ENCODE assay signal across 7 mouse cellular contexts in the genomic region with DNA sequence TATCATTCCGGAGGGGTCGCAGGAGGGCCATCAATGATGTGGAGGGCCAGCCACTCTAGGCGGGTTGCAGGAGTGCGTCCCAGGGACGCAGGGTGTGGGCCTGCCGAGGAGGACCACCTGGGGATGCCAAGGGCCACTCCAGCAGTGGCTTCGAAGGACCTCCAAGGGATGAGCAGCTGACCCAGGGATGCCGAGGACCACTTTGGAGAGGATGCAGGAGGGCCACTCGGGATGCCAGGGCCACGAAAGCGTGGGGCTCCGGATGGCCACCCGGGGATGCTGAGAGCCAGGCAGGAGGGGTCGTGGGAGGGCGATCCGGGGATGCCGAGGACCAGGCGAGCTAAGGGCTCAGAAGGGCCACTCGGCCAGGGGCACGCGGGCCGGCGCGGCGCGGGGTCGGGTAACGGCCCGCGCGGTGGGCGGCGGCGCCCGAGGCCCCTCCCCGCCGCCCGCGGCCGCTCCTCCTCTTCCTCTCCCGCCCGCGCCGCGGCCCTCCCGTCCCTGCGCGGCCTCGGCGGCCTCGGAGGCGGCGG. TPM values are rescaled to one million over a fixed set of nuclear protein-coding genes. Genes with fewer than 3 reads are reported as not detected.
DNase-seq lines count a peak whose midpoint lies in the region; ATAC-seq lines count a peak whose summit lies in the region.

Gene Mta1 (plus strand): TSS at position 530 of the 533 bp plus-strand sequence.

- peak; percentile 78 for DNase-seq in NIH3T3 (ENCODE audit: low read depth)
- DNase-seq in brain, embryonic 18.5 days (ENCODE audit: low read depth, low spot score) = peak; percentile 16
- peak; percentile 81 for DNase-seq in forebrain, embryonic 11.5 days (ENCODE audit: low spot score)
- peak; percentile 45 to 59 for DNase-seq in heart, postnatal 10 days
- no peak for DNase-seq in large intestine, adult 2 months (ENCODE audit: low read depth, low spot score)
- peak; percentile 72 for DNase-seq in retina, embryonic 14.5 days (ENCODE audit: low spot score)

- H3K4me1 ChIP-seq in forebrain, embryonic 11.5 days (replicated peaks; ENCODE audit: control insufficient read depth, insufficient read depth, low read length) = peaks cover 19% of the 10 kb centered on the region
- H3K4me1 ChIP-seq in lung, embryonic 16.5 days (replicated peaks; ENCODE audit: control insufficient read depth, insufficient read depth, low read length) = peaks cover 29% of the 10 kb centered on the region

- H3K4me2 ChIP-seq in forebrain, embryonic 11.5 days (ENCODE audit: low read depth, low read length, severe bottlenecking) = peak within 1 kb of the TSS; percentile 88
- H3K4me2 ChIP-seq in lung, embryonic 16.5 days (ENCODE audit: low read depth, low read length) = peak within 1 kb of the TSS; percentile 93

- H3K9me3 ChIP-seq in forebrain, embryonic 11.5 days (ENCODE audit: control insufficient read depth, low read length) = no peaks in the 10 kb centered on the region
- no peaks in the 10 kb centered on the region for H3K9me3 ChIP-seq in lung, embryonic 16.5 days (ENCODE audit: control insufficient read depth, low read length)

- peak within 1 kb of the TSS; percentile 93 for H3K4me3 ChIP-seq in forebrain, embryonic 11.5 days (ENCODE audit: low read depth, low read length)
- H3K4me3 ChIP-seq in lung, embryonic 16.5 days (ENCODE audit: low read length) = peak within 1 kb of the TSS; percentile 99

- peak within 1 kb of the TSS; percentile 98 for H3K9ac ChIP-seq in forebrain, embryonic 11.5 days (ENCODE audit: low read length)
- peak within 1 kb of the TSS; percentile 99 for H3K9ac ChIP-seq in lung, embryonic 16.5 days (ENCODE audit: low read length)

- ATAC-seq in forebrain, embryonic 11.5 days (replicated peaks; ENCODE audit: low FRiP score) = peak; percentile 81
- peak; percentile 83 for ATAC-seq in lung, embryonic 16.5 days (ENCODE audit: low read depth)

- no peaks in the 10 kb centered on the region for H3K36me3 ChIP-seq in forebrain, embryonic 11.5 days (ENCODE audit: control insufficient read depth, insufficient read depth, low read length)
- H3K36me3 ChIP-seq in lung, embryonic 16.5 days (ENCODE audit: control insufficient read depth, insufficient read depth, low read length) = no peaks in the 10 kb centered on the region

- intact Hi-C loops in heart, postnatal 10 days (cut with DNase I) = no loop called here

- peak within 1 kb of the TSS; percentile 78 for H3K27ac ChIP-seq in forebrain, embryonic 11.5 days (ENCODE audit: low read depth, low read length)
- H3K27ac ChIP-seq in lung, embryonic 16.5 days (ENCODE audit: low read length) = peak within 1 kb of the TSS; percentile 63

- 1% methylated on average over 30 of the region's 53 CpGs for WGBS in forebrain, embryonic 11.5 days
- 3% methylated on average over 35 of the region's 53 CpGs for WGBS in large intestine, adult 2 months
- 2% methylated on average over 18 of the region's 53 CpGs for WGBS in lung, embryonic 16.5 days

- H3K27me3 ChIP-seq in forebrain, embryonic 11.5 days (ENCODE audit: control insufficient read depth, insufficient read depth, low read length) = no peaks in the 10 kb centered on the region
- H3K27me3 ChIP-seq in lung, embryonic 16.5 days (ENCODE audit: control insufficient read depth, insufficient read depth, low read depth, low read length) = no peaks in the 10 kb centered on the region

RNA-seq across cellular contexts. Expression of gene Mta1, which starts in this region (rescaled TPM):
- polyA plus RNA-seq in forebrain, embryonic 11.5 days (2014; fragmentation: Nextera tagmentation; extraction: Ambion mirVana) = 25.3 and 27.7 TPM in 2 replicates
- 10 to 100 TPM; 50.1 TPM for total RNA-seq in heart, postnatal 10 days (2021)
- polyA plus RNA-seq in large intestine, adult 2 months (2012; rRNA removed) = 26.5 and 35.5 TPM in 2 replicates
- 11.2 and 12.2 TPM in 2 replicates for polyA plus RNA-seq in lung, embryonic 16.5 days (2015; fragmentation: Nextera tagmentation; extraction: Ambion mirVana)
